ENCODE assay signal across 18 mouse cellular contexts in genomic region chr13:51656516-51657235, GRCm38 (mm10). TPM values are rescaled to one million over a fixed set of nuclear protein-coding genes. Genes with fewer than 3 reads are reported as not detected.
DNase-seq lines count a peak whose midpoint lies in the region; ATAC-seq and TF ChIP-seq lines count a peak whose summit lies in the region.
"Had no signal": no experiment of that assay in that cellular context is flagged by ENCODE, and none has a peak within 500 bp of the region (broad histone marks: within the 10 kb centered on the region; RNA-seq: fewer than 3 reads in every experiment).

No protein-coding gene starts in this region.

- WGBS in kidney, postnatal 0 days, result 74% methylated on average over 13 of the region's 13 CpGs
- WGBS in thymus, adult 2 months, result 97% methylated on average over 13 of the region's 13 CpGs

- H3K9ac ChIP-seq in kidney, postnatal 0 days (ENCODE audit: low read depth, low read length), result no peak overlapping the region
- H3K9ac ChIP-seq: embryonic facial prominence, embryonic 12.5 days; forebrain, embryonic 15.5 days; heart, embryonic 13.5 days; hindbrain, embryonic 15.5 days had no signal

- H3K27ac ChIP-seq in kidney, postnatal 0 days, result peak overlapping the region; percentile 59
- H3K27ac ChIP-seq in thymus, adult 2 months (ENCODE audit: control insufficient read depth, insufficient read depth, low read length), result no peak overlapping the region
- H3K27ac ChIP-seq: embryonic facial prominence, embryonic 12.5 days; forebrain, embryonic 15.5 days; heart, embryonic 13.5 days; hindbrain, embryonic 15.5 days had no signal

- peak; percentile 65 for ATAC-seq in kidney, postnatal 0 days (replicated peaks; ENCODE audit: low FRiP score, low read depth)
- no peak for ATAC-seq in monocyte, adult 5-6 weeks (replicated peaks; ENCODE audit: insufficient number of reproducible peaks, low FRiP score, low TSS enrichment, poor library complexity, severe bottlenecking)
- ATAC-seq: forebrain, embryonic 15.5 days had no signal

- peak; percentile 55 for DNase-seq in kidney, adult 11 months
- no peak for DNase-seq in kidney, postnatal 10 days
- DNase-seq in kidney, adult 9 months, result peak; percentile 74
- peak; percentile 65 for DNase-seq in kidney, postnatal 0 days (ENCODE audit: low spot score)
- DNase-seq in kidney, postnatal 4 days, result peak; percentile 32 to 53
- no peak for DNase-seq in thymus, adult 2 months
- no peak for DNase-seq in left cerebral cortex, adult 11 months (ENCODE audit: low spot score)
- DNase-seq: adrenal gland, adult 8-10 months; adrenal gland, postnatal 36 days; cerebellum, adult 8-10 months; cerebellum, postnatal 14 days; gastrocnemius, postnatal 14 days; heart, postnatal 36 days had no signal

- no peak overlapping the region for H3K4me2 ChIP-seq in kidney, postnatal 0 days (ENCODE audit: low read length)
- H3K4me2 ChIP-seq: embryonic facial prominence, embryonic 12.5 days; forebrain, embryonic 15.5 days; heart, embryonic 13.5 days; hindbrain, embryonic 15.5 days had no signal

- TF ChIP-seq POLR2A in thymus, adult 2 months (IDR thresholded peaks at IDR 0.05; ENCODE audit: control insufficient read depth, extremely low read depth, insufficient read depth, low read length, poor library complexity), result no peak

- no peaks in the 10 kb centered on the region for H3K9me3 ChIP-seq in kidney, postnatal 0 days (replicated peaks; ENCODE audit: low read length)
- H3K9me3 ChIP-seq: embryonic facial prominence, embryonic 12.5 days; forebrain, embryonic 15.5 days; heart, embryonic 13.5 days; hindbrain, embryonic 15.5 days had no signal

- H3K36me3 ChIP-seq in kidney, postnatal 0 days (ENCODE audit: insufficient read depth, low read length), result peaks cover 38% of the 10 kb centered on the region
- H3K36me3 ChIP-seq in thymus, adult 2 months (ENCODE audit: control insufficient read depth, insufficient read depth, low read length), result peaks cover 72% of the 10 kb centered on the region

- H3K4me1 ChIP-seq in kidney, postnatal 0 days (replicated peaks; ENCODE audit: insufficient read depth, low read length), result peaks cover 7% of the 10 kb centered on the region; the same call in 1 of the 2 replicates
- H3K4me1 ChIP-seq in thymus, adult 2 months (replicated peaks; ENCODE audit: control insufficient read depth, insufficient read depth, low read length), result peaks cover 3% of the 10 kb centered on the region; the same call in 1 of the 2 replicates
- H3K4me1 ChIP-seq: embryonic facial prominence, embryonic 12.5 days had no signal

- H3K4me3 ChIP-seq in kidney, postnatal 0 days (replicated peaks; ENCODE audit: low read depth, low read length), result no peak overlapping the region
- H3K4me3 ChIP-seq in thymus, adult 2 months (ENCODE audit: control insufficient read depth, insufficient read depth, low read length), result no peak overlapping the region
- H3K4me3 ChIP-seq: embryonic facial prominence, embryonic 12.5 days; forebrain, embryonic 15.5 days; heart, embryonic 13.5 days; hindbrain, embryonic 15.5 days had no signal

- no peaks in the 10 kb centered on the region for H3K27me3 ChIP-seq in kidney, postnatal 0 days (ENCODE audit: insufficient read depth, low read length)
- H3K27me3 ChIP-seq in thymus, adult 2 months (ENCODE audit: control insufficient read depth, insufficient read depth, low read length), result no peaks in the 10 kb centered on the region
- H3K27me3 ChIP-seq: embryonic facial prominence, embryonic 12.5 days; forebrain, embryonic 15.5 days; heart, embryonic 13.5 days; hindbrain, embryonic 15.5 days had no signal

- no peak for TF ChIP-seq CTCF in kidney, postnatal 0 days (IDR thresholded peaks at IDR 0.05; ENCODE audit: low read depth)
- no peak for TF ChIP-seq CTCF in thymus, adult 2 months (IDR thresholded peaks at IDR 0.05; ENCODE audit: borderline replicate concordance, control insufficient read depth, extremely low read depth, insufficient read depth, low read length, poor library complexity)

RNA-seq across cellular contexts. Expression of gene Secisbp2, which starts 5.2 kb away (rescaled TPM):
- 34.9 and 36.5 TPM in 2 replicates for polyA plus RNA-seq in kidney, postnatal 0 days (2015; fragmentation: Nextera tagmentation; extraction: Ambion mirVana)
- 50.1 and 50.8 TPM in 2 replicates for polyA plus RNA-seq in thymus, adult 2 months (2012; rRNA removed)
- total RNA-seq in monocyte, adult 5-6 weeks (2017), result 44.5 to 74.8 TPM (median 45.5 TPM) in 3 replicates

RNA-seq across cellular contexts. Expression of gene Cks2, which starts 11.6 kb away (rescaled TPM):
- 249 and 253 TPM in 2 replicates for polyA plus RNA-seq in kidney, postnatal 0 days (2015; fragmentation: Nextera tagmentation; extraction: Ambion mirVana)
- 85.3 and 86.2 TPM in 2 replicates for polyA plus RNA-seq in thymus, adult 2 months (2012; rRNA removed)
- 55.0 to 244 TPM (median 181 TPM) in 3 replicates for total RNA-seq in monocyte, adult 5-6 weeks (2017)

Comparison
In these comparisons a context has a peak if more than half of its experiments do, and no peak if none do; other contexts are left out.
1. DNase-seq: peak in kidney, adult 11 months (single experiment), kidney, adult 9 months (single experiment), kidney, postnatal 0 days (single experiment) and kidney, postnatal 4 days (2 of 2); none in kidney, postnatal 10 days (single experiment), thymus, adult 2 months (single experiment) and left cerebral cortex, adult 11 months (single experiment).